Mouse (Mus musculus) olfactory bulb, adult 2 months (tissue): ENCODE results near the gene Bex2. TPM values are rescaled to one million over a fixed set of nuclear protein-coding genes. Genes with fewer than 3 reads are reported as not detected.
"Not testable (repeated sequence)": the region's sequence is repeated elsewhere in the genome, so short reads cannot be mapped to it uniquely, and the experiment has no call there.

Experiments
- H3K27ac ChIP-seq: fragments of 200-500 bp; 2 replicates; pipeline ENCODE4 v1.5.1; 2012; ENCODE audit warnings: low read depth, low read length; ENCODE audit not compliant: insufficient read depth
- H3K4me1 ChIP-seq: fragments of 200-500 bp; 2 replicates; pipeline ENCODE4 v1.6.1; 2012; ENCODE audit warnings: low read length; ENCODE audit not compliant: control insufficient read depth, insufficient read depth
- H3K4me3 ChIP-seq: fragments of 200-500 bp; 2 replicates; pipeline ENCODE4 v1.5.1; 2012; ENCODE audit warnings: mild to moderate bottlenecking, low read depth, low read length, moderate library complexity; ENCODE audit not compliant: insufficient read depth
- CTCF ChIP-seq: fragments of 200-500 bp; IDR thresholded peaks from 2 replicates; pipeline ENCODE4 v1.5.1; 2012; ENCODE audit warnings: low read depth, mild to moderate bottlenecking, low read length, moderate library complexity; ENCODE audit not compliant: insufficient read depth
- POLR2A ChIP-seq: fragments of 200-500 bp; IDR thresholded peaks from 2 replicates; pipeline ENCODE4 v1.6.1; 2012; ENCODE audit warnings: mild to moderate bottlenecking, low read depth, low read length, moderate library complexity; ENCODE audit not compliant: insufficient read depth
- WGBS: fragments of 180-500 bp; shearing (Covaris S2); methylation state at CpG from one replicate; pipeline ENCODE4 v1.1.7; 2018; 5-methylcytosine and 5-hydroxymethylcytosine counted together
- polyA plus RNA-seq: library from polyadenylated mRNA; stranded (reverse); fragments of >200 nt; gene quantifications from 2 replicates; pipeline ENCODE4 v1.2.4, GENCODE M21; 2012; ENCODE audit warnings: low replicate concordance; ENCODE audit not compliant: missing spikeins, insufficient read depth, insufficient read length

The Bex2 gene
- polyA plus RNA-seq, 1 experiment: not detected

- no peak overlapping the region for H3K27ac ChIP-seq
- no peak for TF ChIP-seq CTCF
- no peak for TF ChIP-seq POLR2A
- H3K4me1 ChIP-seq: no peaks in the 10 kb centered on the region
- 100% methylated on average over 1 of the region's 1 CpGs for WGBS
- no peak overlapping the region for H3K4me3 ChIP-seq
Measured at GRCm38 (mm10) chrX:136060698-136061097, 7.3 kb downstream of the Bex2 start.

GRCm38 (mm10) chrX:136051219-136051618, 16.8 kb downstream of the Bex2 start:
- 90% methylated on average over 2 of the region's 2 CpGs for WGBS
- Histone ChIP-seq H3K4me1 (no peaks in the 10 kb centered on the region), H3K27ac (no peak overlapping the region), H3K4me3 (no peak overlapping the region)
- TF ChIP-seq CTCF (no peak), POLR2A (no peak)

- TF ChIP-seq POLR2A (no peak), CTCF (no peak)
- H3K27ac ChIP-seq: no peak overlapping the region
- no peak overlapping the region for H3K4me3 ChIP-seq
- 11% methylated on average over 5 of the region's 5 CpGs for WGBS
- H3K4me1 ChIP-seq: no peaks in the 10 kb centered on the region
Measured at GRCm38 (mm10) chrX:136047528-136047927, 20.5 kb downstream of the Bex2 start.

GRCm38 (mm10) chrX:136043726-136044125, 24.3 kb downstream of the Bex2 start:
- H3K27ac ChIP-seq: no peak overlapping the region
- H3K4me1 ChIP-seq: no peaks in the 10 kb centered on the region
- TF ChIP-seq CTCF (no peak), POLR2A (no peak)
- no peak overlapping the region for H3K4me3 ChIP-seq
- 85% methylated on average over 1 of the region's 1 CpGs for WGBS

GRCm38 (mm10) chrX:136032799-136033763, 35.0 kb downstream of the Bex2 start, which contains the start of gene Arxes1:
Gene Arxes1, plus strand, starts transcription at chrX:136033367.
- WGBS: 13% methylated on average over 3 of the region's 49 CpGs
- H3K4me1 ChIP-seq, H3K27ac ChIP-seq: not testable (repeated sequence)
- H3K4me3 ChIP-seq: peak within 1 kb of the TSS; percentile 35

GRCm38 (mm10) chrX:136030331-136030730, 37.7 kb downstream of the Bex2 start:
- Histone ChIP-seq H3K27ac (no peak overlapping the region), H3K4me1 (no peaks in the 10 kb centered on the region), H3K4me3 (no peak overlapping the region)
- WGBS: 60% methylated on average over 1 of the region's 1 CpGs
- TF ChIP-seq POLR2A (no peak), CTCF (no peak)

Other genes starting within 250 kb of the Bex2 start
- 81.4 TPM in 1 of 2 replicates, not detected in the other for gene Gprasp2, start 229.2 kb downstream of the Bex2 start, polyA plus RNA-seq
- gene Arxes2, start 74.4 kb downstream of the Bex2 start, polyA plus RNA-seq: not detected in 2 replicates
- not detected in 2 replicates for gene Arxes1, start 34.9 kb downstream of the Bex2 start, polyA plus RNA-seq
- gene Nxf3, start 17.0 kb upstream of the Bex2 start, polyA plus RNA-seq: not detected in 2 replicates
- gene Bex4, start 70.8 kb upstream of the Bex2 start, polyA plus RNA-seq: not detected in 2 replicates
- gene Tceal8, start 104.1 kb upstream of the Bex2 start, polyA plus RNA-seq: not detected in 2 replicates
- gene Tceal5, start 135.6 kb upstream of the Bex2 start, polyA plus RNA-seq: not detected in 2 replicates
- gene Tceal7, start 146.5 kb upstream of the Bex2 start, polyA plus RNA-seq: not detected in 2 replicates
- gene Bex1, start 147.3 kb upstream of the Bex2 start, polyA plus RNA-seq: 721 TPM in 1 of 2 replicates, not detected in the other
- not detected in 2 replicates for gene Tceal9, start 176.8 kb upstream of the Bex2 start, polyA plus RNA-seq
- gene Bex3, start 202.0 kb upstream of the Bex2 start, polyA plus RNA-seq: not detected in 2 replicates